16 mouse cellular contexts compared by ENCODE assay signal in genomic region chr19:38701776-38702175, GRCm38 (mm10).
"Had no signal": no experiment of that assay in that cellular context is flagged by ENCODE, and none has a peak within 500 bp of the region (broad histone marks: within the 10 kb centered on the region; RNA-seq: fewer than 3 reads in every experiment).

No protein-coding gene starts in this region.

- H3K4me1 ChIP-seq: neural tube, embryonic 13.5 days; neural tube, embryonic 15.5 days; stomach, embryonic 15.5 days had no signal

- H3K4me2 ChIP-seq: neural tube, embryonic 13.5 days; neural tube, embryonic 15.5 days; stomach, embryonic 15.5 days had no signal

- H3K36me3 ChIP-seq: neural tube, embryonic 13.5 days; neural tube, embryonic 15.5 days; stomach, embryonic 15.5 days had no signal

- H3K9ac ChIP-seq: neural tube, embryonic 13.5 days; neural tube, embryonic 15.5 days; stomach, embryonic 15.5 days had no signal

- DNase-seq: retina, postnatal 1 day; right cerebral cortex, adult 18-20 months; right cerebral cortex, postnatal 14 days; right cerebral cortex, postnatal 25 days; right cerebral cortex, postnatal 4 days; spleen, adult 18-20 months; thymus, adult 18-20 months; thymus, adult 2 months; thymus, postnatal 14 days; thymus, postnatal 25 days; thymus, postnatal 36 days; thymus, postnatal 4 days had no signal

- H3K27ac ChIP-seq: neural tube, embryonic 13.5 days; neural tube, embryonic 15.5 days; stomach, embryonic 15.5 days; stomach, postnatal 0 days had no signal

- H3K9me3 ChIP-seq: neural tube, embryonic 13.5 days; neural tube, embryonic 15.5 days; stomach, embryonic 15.5 days had no signal

- H3K4me3 ChIP-seq: neural tube, embryonic 13.5 days; neural tube, embryonic 15.5 days; stomach, embryonic 15.5 days had no signal

- H3K27me3 ChIP-seq: neural tube, embryonic 13.5 days; neural tube, embryonic 15.5 days; stomach, embryonic 15.5 days had no signal
